Mouse (Mus musculus) testis, adult 2 months (tissue): ENCODE measurements around the gene Rab11fip4.

Source experiments
- CTCF ChIP-seq: fragments of 200-500 bp; IDR thresholded peaks from 2 replicates; pipeline ENCODE4 v1.5.1; 2012; ENCODE audit warnings: low read depth, mild to moderate bottlenecking, inconsistent platforms, low read length, moderate library complexity; ENCODE audit not compliant: control insufficient read depth, insufficient read depth, insufficient replicate concordance
- POLR2A ChIP-seq: fragments of 200-500 bp; IDR thresholded peaks from 2 replicates; pipeline ENCODE4 v1.6.1; 2012; ENCODE audit warnings: low read depth, mild to moderate bottlenecking, inconsistent platforms, low read length, moderate library complexity; ENCODE audit not compliant: control insufficient read depth

DNA sequence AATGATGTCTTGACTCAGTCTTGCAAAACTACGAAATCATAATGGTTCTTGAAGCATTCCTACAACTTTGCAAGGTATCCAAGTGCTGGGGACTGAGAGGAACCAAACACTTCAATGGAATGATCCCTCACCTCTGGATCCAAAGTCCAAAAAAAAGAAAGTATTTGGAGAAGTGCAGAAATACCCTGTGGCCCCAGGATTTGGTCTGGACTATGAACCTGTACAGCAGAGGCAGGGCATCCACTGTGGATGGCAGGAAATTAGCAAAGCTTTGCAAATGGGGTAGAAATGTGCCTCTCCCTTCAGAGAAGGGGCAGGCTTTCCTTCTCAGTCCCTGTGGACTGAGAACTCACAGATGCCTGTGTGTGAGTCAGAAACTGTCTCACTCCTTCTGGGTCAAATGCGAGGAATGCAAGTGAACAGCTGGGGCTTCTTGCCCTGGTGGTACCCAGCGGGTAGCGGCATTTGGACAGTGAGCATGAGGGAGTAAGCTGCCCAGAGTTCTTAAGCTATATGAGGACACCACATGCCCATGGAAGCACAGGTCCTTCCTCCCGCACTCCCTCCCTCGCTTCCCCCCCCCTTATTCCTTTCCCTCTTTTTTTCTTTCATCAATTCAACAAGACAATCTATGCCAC lies 147.0 kb downstream of the Rab11fip4 start:
- TF ChIP-seq CTCF, result no peak
- TF ChIP-seq POLR2A, result no peak
